Mouse (Mus musculus): ENCODE measurements around the gene Gm29609.
"Not testable (repeated sequence)": the region's sequence is repeated elsewhere in the genome, so short reads cannot be mapped to it uniquely, and the experiment has no call there.

Gene Gm29609

GRCm38 (mm10) chr5:31179766-31180630, at the start of gene Gm29609, which contains the start of gene Gtf3c2:
TSS of gene Gm29609 (minus strand) at chr5:31179911.
TSS of gene Gtf3c2 (minus strand) at chr5:31180144.
- DNase-seq (ENCODE audit: low spot score in 2 of 2): peak; percentile 95 to 97

GRCm38 (mm10) chr5:31226641-31227040, 46.9 kb upstream of the Gm29609 start:
- no peak for DNase-seq (ENCODE audit: low spot score in 2 of 2)

- DNase-seq (ENCODE audit: low spot score in 2 of 2): no peak
Observed at GRCm38 (mm10) chr5:31222696-31223095, 43.0 kb upstream of the Gm29609 start.

- peak in 1 of 2 experiments; percentile 32 for DNase-seq (ENCODE audit: low spot score in 2 of 2)
Observed at GRCm38 (mm10) chr5:31221304-31221945, 41.7 kb upstream of the Gm29609 start.

- peak; percentile 97 for DNase-seq (ENCODE audit: low spot score in 2 of 2)
Observed at GRCm38 (mm10) chr5:31220448-31221303, 41.0 kb upstream of the Gm29609 start, which contains the start of gene Ppm1g. TSS of gene Ppm1g (minus strand) at chr5:31220687.

- DNase-seq (ENCODE audit: low spot score in 2 of 2): no peak
Observed at GRCm38 (mm10) chr5:31219911-31220447, 40.3 kb upstream of the Gm29609 start.

GRCm38 (mm10) chr5:31219474-31219873, 39.8 kb upstream of the Gm29609 start:
- DNase-seq (ENCODE audit: low spot score in 2 of 2): no peak

GRCm38 (mm10) chr5:31219070-31219469, 39.4 kb upstream of the Gm29609 start:
- no peak for DNase-seq (ENCODE audit: low spot score in 2 of 2)

- DNase-seq (ENCODE audit: low spot score in 2 of 2): peak; percentile 37 to 39
Observed at GRCm38 (mm10) chr5:31218294-31218693, 38.6 kb upstream of the Gm29609 start.

GRCm38 (mm10) chr5:31216554-31216953, 36.8 kb upstream of the Gm29609 start:
- not testable (repeated sequence) for DNase-seq (ENCODE audit: low spot score in 2 of 2)

GRCm38 (mm10) chr5:31204421-31204820, 24.7 kb upstream of the Gm29609 start:
- DNase-seq (ENCODE audit: low spot score in 2 of 2): no peak

GRCm38 (mm10) chr5:31203866-31204265, 24.2 kb upstream of the Gm29609 start:
- no peak for DNase-seq (ENCODE audit: low spot score in 2 of 2)

- DNase-seq (ENCODE audit: low spot score in 2 of 2): no peak
Observed at GRCm38 (mm10) chr5:31202933-31203332, 23.2 kb upstream of the Gm29609 start.

GRCm38 (mm10) chr5:31201742-31202590, 22.3 kb upstream of the Gm29609 start, which contains the start of gene Zfp513:
TSS of gene Zfp513 (minus strand) at chr5:31202303.
- peak; percentile 94 to 95 for DNase-seq (ENCODE audit: low spot score in 2 of 2)

GRCm38 (mm10) chr5:31201042-31201741, 21.5 kb upstream of the Gm29609 start:
- DNase-seq (ENCODE audit: low spot score in 2 of 2): no peak

GRCm38 (mm10) chr5:31200327-31200768, 20.6 kb upstream of the Gm29609 start:
- DNase-seq (ENCODE audit: low spot score in 2 of 2): no peak

- no peak for DNase-seq (ENCODE audit: low spot score in 2 of 2)
Observed at GRCm38 (mm10) chr5:31199893-31200292, 20.2 kb upstream of the Gm29609 start.

- DNase-seq (ENCODE audit: low spot score in 2 of 2): no peak
Observed at GRCm38 (mm10) chr5:31199321-31199892, 19.7 kb upstream of the Gm29609 start.

GRCm38 (mm10) chr5:31198616-31199320, 19.1 kb upstream of the Gm29609 start:
- DNase-seq (ENCODE audit: low spot score in 2 of 2): no peak
